Mouse (Mus musculus) heart, adult 9 months (tissue): ENCODE measurements around the gene Atp8b2.

Experiments
- DNase-seq, 2 experiments: peaks; one replicate each; pipeline ENCODE4 v3.0.0; 2022; ENCODE audit warnings: low spot score in 2 of 2

The Atp8b2 gene

GRCm38 (mm10) chr3:89907846-89908245 lies 55.5 kb downstream of the Atp8b2 start:
- no peak for DNase-seq

DNA sequence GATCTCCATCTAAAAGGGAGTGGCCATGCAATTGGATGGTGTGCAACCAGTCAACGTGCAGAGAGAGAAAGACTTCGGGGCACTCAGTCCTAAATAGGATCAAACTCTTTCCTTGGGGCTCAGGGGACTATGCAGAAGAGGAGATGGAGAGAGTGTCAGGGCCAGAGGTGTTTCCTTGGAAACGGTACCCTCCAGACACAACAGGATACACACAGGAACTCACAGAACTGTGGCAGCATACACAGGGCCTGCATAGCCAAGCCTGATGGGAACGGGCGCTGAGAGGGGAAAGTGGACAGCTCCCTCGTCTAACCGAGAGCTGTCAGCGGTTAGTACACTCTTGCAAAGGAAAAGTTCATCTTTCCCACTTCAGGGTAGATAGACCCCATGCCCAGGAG lies 63.8 kb downstream of the Atp8b2 start:
- no peak for DNase-seq

DNA sequence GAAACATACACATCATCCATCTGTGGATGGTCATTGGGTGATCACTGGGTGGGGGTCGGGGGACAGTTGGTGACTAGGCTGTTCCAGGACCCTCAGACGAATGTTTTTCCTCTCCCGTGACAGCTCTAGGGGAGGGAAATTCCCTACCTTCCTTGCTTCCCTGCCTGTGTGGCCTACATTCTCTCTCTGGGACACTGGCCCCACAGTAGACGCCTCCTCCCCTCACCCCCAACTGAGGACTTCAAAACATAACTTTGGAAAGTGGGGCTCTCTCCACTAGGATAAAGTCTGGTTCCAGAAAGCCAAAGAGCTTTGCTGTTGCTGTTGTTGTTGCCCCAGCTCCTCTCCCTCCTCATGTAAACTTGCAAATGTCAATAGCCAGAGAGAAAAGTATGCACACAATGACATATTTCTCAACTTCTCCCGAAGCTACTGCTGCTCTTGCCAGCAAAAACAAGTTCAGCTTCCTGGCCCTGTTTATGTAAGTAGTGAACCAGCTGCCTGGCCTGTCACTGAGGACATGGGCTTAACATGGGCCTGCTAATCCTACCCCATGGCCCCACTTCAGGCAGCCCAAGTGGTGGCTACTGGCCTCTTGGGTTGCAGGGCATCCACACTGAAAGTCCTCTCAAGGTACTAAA lies 64.3 kb downstream of the Atp8b2 start:
- peak; percentile 66 to 73 for DNase-seq

GRCm38 (mm10) chr3:89898011-89898410 lies 65.3 kb downstream of the Atp8b2 start:
- DNase-seq: no peak

GRCm38 (mm10) chr3:89897204-89897796 lies 66.0 kb downstream of the Atp8b2 start:
- no peak for DNase-seq

DNA sequence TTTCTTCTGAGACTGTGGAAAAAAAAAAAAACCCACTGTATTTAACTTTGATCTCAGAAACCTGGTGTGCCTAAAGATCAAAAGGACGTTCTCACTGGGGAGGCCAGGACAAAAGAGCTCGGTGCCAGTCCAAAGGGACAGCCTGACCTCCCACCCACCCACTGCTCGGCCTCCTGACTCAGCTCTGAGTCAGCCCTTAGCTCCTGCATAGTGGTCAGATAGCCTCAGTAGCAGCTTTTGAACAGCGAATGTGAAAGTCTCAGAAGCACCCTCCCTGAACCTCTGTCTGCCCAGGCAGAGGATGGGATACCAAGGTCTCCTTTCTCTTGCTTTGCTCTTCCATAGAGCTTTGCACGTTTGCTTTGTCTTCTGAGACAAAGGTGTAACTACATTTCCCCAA lies 66.7 kb downstream of the Atp8b2 start:
- DNase-seq: no peak

DNA sequence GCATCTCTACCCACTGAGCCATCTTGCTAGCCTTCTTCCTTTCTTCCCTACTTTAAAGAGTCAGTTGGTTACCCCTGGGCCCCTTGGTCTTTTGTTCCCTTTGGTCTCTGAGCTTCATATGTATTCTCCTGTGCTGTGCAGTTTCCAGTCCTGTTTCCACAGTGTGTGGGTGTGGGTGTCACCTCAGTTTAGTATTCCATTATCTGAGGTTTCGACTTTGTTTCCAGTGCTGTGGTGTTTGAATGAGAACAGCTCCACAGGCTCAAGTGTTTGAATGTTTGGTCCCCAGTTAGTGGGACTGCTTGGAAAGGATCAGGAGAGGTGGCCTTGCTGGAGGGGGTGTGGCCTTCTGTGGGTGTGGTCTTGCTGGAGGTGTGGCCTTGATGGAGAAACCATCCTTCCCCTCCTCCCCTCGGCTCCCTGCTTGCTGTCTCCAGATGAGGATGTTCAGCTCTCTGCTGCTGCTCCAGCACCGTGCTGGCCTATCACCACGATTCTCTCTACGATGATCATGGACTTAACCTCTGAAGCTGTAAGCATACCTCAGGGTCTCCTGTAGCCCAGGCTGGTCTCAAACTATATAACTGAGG lies 70.7 kb downstream of the Atp8b2 start:
- no peak for DNase-seq

- no peak for DNase-seq
Measured at GRCm38 (mm10) chr3:89891696-89892095, 71.6 kb downstream of the Atp8b2 start.

- DNase-seq: peak; percentile 43 to 44
Measured at GRCm38 (mm10) chr3:89889841-89890430, 73.4 kb downstream of the Atp8b2 start.
